Mouse (Mus musculus) urinary bladder, adult 18-20 months (tissue): ENCODE measurements around the gene Slco2a1.

Source experiments
- DNase-seq, 2 experiments: peaks; one replicate each; pipeline ENCODE4 v3.0.0; 2022; ENCODE audit warnings: low spot score in 2 of 2, mixed read lengths in 2 of 2

Slco2a1 gene

DNA sequence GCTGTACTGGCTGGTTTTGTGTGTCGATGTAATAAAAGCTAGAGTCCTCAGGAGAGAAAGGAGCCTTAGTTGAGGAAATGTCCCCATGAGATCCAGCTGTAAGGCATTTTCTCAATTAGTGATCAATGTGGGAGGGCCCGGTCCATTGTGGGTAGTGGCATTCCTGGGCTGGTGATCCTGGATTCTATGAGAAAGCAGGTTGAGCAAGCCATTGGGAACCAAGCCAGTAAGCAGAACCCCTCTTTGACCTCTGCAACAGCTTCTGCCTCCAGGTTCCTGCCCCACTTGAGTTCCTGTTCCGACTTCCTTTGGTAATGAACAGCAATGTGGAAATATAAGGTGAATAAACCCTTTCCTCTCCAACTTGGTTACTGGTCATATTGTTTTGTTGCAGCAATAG is 6.1 kb upstream of the Slco2a1 start:
- no peak for DNase-seq

GRCm38 (mm10) chr9:102985111-102985510 is 3.4 kb upstream of the Slco2a1 start:
- DNase-seq = no peak

DNA sequence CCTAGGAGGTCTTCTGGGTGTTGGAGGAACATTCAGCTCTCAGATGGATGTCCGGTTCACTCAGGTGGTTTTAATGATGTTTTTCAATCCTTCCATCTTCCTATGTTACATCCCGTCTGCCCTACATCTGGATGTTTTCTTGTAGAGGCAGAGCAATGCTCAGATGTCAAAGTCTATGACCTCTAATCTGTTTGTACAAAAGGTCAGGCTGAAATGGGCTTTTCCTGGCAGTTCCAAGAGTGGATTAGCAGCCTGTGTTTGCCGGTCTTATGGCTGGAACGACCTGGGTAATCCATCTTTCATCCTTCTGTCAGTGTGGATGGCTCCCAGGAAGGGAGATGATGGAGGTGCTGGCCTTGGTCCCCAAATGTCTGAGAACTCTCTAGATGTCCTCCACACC is 2.6 kb upstream of the Slco2a1 start:
- DNase-seq = no peak

DNA sequence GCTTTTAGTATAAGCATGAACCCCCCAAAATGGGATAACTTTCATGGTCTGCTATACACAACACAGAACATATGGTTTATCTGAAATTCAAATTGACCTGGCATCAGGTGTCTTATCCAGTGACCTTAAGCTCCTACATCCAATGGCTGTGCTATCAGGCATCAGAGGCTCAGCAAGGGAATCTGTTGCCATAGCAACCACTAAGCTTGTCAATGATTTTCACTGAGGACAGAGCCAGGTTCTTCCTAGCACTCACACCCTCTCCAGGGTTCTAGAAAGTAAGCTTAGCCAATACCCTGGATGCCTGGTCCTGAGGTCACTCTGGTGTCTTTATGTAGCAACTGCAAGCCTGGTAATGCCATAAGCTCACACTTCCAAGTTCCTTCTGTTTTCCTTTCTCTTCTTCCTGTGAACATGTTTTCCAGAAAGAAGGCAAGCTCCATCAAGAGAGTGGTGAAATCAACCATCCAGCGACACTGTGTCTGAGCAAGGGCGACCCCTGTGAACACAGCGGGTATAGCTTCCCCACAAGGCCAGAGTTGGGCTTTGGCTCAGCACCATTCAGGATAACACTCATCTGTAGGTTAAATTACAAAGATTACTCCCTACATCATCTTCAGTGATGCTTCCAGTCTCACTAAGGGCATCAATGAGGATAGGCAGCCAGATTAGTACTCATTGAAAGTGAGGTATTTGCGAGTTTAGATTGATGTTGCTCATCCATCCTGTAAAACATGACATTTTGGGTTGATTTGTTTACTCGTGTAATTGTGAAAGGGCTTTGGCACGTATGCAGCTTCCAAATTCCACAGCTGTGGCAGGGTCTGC is 2.0 kb downstream of the Slco2a1 start:
- no peak for DNase-seq

DNA sequence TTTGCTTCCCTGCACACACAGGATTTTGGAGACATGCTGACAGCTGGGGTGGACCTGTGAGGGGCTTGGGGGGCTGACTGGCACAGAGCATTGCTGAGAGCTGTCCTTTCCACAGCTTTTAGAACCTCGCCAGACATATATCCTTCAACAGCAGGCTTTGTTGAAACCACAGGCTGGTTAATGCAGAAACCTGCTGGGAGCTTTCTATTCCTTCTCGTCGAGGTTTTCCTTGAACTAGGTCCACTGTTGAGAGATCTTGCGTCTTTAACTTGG is 2.6 kb downstream of the Slco2a1 start:
- DNase-seq = no peak

GRCm38 (mm10) chr9:102992877-102993276 is 4.4 kb downstream of the Slco2a1 start:
- DNase-seq = no peak

GRCm38 (mm10) chr9:102993764-102994163 is 5.3 kb downstream of the Slco2a1 start:
- peak in 1 of 2 experiments; percentile 59 for DNase-seq

- no peak for DNase-seq
Observed at GRCm38 (mm10) chr9:102995800-102996635, 7.5 kb downstream of the Slco2a1 start.

- DNase-seq = no peak
Observed at GRCm38 (mm10) chr9:103000384-103000783, 11.9 kb downstream of the Slco2a1 start.

DNA sequence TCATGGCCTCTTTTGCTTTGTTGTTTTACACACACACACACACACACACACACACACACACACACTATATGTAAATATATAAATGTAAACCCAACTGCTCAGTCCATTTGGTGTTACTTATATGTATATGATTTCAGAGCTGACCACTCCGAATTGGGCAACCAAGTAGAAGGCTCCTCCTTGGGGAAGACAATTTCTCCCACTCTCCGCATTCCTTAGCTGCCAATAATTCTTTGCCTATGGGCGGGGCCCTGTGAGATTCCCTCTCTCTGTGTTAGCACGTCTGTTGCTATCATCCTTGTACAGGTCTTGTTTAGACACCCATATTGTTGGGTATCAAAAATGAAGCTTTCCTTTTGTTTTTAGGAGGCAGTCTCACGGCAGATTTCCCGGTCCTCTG is 15.8 kb downstream of the Slco2a1 start:
- no peak for DNase-seq

GRCm38 (mm10) chr9:103007699-103008078 is 19.2 kb downstream of the Slco2a1 start:
- peak; percentile 71 to 85 for DNase-seq

DNA sequence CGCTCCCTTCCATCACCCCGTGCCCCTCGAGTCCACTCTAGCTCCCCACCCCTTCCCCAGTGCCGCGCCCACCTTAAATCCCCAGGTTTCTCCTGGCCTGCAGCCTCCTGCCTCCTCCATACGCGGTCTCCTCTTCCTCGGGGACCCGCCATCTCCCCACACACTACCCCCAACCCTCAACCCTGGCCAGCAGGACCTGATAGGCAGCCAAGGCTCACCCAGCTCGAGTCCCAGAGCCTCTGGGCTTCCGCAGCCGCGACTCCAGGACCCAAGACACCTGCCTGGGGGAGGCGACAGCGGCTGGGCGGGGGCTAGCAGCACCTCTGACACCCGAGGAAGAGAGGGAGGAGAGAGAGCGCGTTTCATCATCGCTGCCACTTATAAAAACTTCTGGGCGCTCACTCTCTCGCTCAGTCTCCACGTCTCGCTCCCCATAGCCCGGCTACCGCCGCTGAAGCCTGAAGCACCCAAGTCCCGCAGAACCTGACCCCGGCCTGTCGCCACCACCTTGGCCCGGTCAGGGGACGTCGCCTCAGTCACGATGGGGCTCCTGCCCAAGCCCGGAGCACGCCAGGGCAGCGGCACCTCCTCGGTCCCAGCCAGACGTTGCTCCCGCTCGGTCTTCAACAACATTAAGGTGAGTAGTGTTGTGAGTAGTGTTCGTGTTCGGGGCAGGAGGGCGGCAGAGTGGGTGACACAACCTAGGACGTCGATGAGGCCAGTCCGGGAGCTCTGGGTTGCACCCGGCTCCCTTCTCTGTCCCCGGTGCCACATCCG is 19.8 kb downstream of the Slco2a1 start:
- DNase-seq = peak; percentile 39 to 56

- no peak for DNase-seq
Observed at GRCm38 (mm10) chr9:103010161-103010560, 21.6 kb downstream of the Slco2a1 start.

DNA sequence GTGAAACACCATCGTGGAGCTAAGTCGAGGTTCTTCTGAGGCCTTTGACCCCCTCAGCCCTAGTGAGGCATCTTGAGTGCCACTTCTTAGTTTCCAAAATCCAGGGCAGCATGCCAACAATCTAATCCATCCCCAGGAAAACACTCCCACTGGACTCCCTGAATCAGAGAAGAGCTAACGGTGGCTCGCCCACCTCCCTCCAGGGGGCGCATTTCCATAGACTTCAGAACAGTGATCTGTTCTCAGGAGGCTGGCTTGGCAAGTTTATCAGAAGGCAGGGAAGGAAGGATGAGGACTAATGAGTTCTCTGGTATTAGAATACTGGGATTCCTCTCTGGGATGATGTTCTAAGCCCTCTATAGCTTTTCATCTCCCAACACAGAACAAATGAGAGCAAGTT is 24.9 kb downstream of the Slco2a1 start:
- peak; percentile 11 to 39 for DNase-seq

GRCm38 (mm10) chr9:103014686-103015085 is 26.2 kb downstream of the Slco2a1 start:
- no peak for DNase-seq

- DNase-seq = no peak
Observed at GRCm38 (mm10) chr9:103024116-103024515, 35.6 kb downstream of the Slco2a1 start.

DNA sequence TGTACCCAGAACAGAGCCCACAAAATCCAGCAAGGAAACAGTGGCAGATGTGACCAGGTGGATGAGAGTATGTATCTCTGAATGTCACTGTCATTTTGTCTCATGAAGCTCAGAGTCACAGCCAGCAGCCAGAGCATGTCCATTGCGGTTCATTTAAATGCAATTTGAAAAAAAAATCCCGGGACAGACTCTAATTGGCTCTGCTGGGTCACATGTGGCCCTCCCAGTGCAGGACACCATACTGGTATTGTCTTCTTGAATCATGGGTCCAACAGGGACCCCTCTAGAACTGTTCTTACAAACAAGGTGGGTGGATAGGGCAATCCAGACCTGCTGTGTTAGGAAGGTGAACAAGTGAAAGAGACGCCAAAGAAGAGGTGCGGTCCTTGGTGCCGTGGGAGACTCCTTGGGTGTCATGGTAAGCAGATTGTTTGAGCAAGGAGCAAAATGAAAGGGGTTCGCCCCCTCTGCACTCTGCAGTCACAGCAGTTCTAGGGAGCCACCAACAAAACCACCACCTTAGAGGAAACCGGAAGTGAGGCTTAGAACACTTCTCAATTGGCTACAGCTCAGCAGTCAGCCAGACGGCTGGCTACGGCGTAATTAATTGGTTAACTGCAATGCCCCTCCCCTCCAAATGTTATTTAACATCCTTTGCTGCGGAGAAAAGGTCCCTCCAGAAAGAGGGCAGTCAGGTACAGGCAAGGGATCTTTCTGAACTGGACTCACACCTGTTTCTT is 38.8 kb downstream of the Slco2a1 start:
- no peak for DNase-seq

- DNase-seq = no peak
Observed at GRCm38 (mm10) chr9:103029012-103029411, 40.5 kb downstream of the Slco2a1 start.

DNA sequence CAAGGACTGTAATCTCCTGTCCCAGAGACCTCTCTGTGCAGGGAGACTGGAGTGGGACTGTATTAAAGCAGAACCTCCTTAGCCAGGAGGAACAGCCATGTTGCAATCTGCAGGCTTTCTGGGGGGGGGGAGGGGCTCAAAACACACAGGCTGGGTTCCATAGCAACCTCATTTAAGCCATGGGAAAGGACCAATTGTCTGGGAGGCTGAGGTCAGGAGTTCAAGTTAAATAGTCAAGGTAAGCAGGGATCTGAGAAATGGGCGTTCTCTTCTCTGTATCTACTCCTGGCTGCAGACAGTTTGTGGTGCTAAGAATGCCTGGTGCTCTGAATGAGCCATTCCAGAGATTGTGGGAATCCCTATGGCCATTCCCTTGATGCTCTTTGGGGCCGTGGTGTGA is 41.5 kb downstream of the Slco2a1 start:
- no peak for DNase-seq

GRCm38 (mm10) chr9:103031211-103031610 is 42.7 kb downstream of the Slco2a1 start:
- no peak for DNase-seq

DNA sequence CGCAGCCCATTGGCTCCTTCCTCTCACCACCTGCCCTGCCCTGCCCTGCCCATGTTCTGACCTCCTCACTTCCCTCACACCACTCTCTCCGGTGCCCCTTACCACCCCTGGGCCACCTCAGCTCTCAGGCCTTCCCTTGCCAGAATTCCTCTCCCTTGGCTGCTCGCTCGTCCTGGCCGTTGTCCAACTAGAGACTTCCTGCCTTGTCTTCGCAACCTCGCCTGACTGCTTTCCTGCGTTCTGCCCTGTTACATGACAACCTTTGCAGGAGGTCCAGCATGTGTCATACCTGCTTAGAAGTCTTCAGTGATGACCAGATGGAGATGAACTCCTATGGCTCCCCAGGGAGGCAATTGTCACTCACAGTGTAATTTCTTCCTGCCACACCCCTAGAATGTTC is 43.7 kb downstream of the Slco2a1 start:
- no peak for DNase-seq

DNA sequence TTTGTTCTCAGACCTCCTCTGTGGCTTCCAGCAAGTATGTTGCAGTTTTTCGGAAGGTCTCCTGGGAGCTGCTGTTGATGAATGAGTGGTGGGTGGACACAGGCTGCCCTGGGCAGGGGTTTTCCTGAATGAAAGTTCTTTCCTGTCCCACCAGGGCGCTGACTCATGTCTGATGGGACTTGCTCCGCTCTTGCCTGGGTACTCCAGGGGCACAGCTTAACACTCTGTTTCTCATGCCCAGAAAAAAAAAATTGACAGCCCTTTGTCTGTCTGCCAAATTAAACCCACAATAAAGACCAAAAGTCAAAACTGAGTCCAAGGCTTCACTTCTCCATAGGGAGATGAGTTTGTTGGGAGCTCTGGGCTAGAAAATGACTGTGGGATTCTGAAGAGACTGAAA is 44.9 kb downstream of the Slco2a1 start:
- DNase-seq = no peak
